Mouse (Mus musculus): ENCODE measurements at regions not wholly inside any gene's neighbourhood (a gene's known extent, or its start where the extent isn't known, plus 50 kb on each side); places are given as distances from the start of the nearest gene placed in this dataset.

- TF ChIP-seq CTCF (conservative IDR thresholded peaks at IDR 0.05; ENCODE audit: low read length) (no peak), POU5F1 (IDR thresholded peaks at IDR 0.05; ENCODE audit: borderline replicate concordance, low read length) (no peak), NANOG (IDR thresholded peaks at IDR 0.05; ENCODE audit: borderline replicate concordance, low read length) (no peak)
Measured at GRCm38 (mm10) chr8:15271793-15272587, 226.1 kb upstream of the BB014433 start.
